11 mouse cellular contexts compared by ENCODE assay signal in the genomic region with DNA sequence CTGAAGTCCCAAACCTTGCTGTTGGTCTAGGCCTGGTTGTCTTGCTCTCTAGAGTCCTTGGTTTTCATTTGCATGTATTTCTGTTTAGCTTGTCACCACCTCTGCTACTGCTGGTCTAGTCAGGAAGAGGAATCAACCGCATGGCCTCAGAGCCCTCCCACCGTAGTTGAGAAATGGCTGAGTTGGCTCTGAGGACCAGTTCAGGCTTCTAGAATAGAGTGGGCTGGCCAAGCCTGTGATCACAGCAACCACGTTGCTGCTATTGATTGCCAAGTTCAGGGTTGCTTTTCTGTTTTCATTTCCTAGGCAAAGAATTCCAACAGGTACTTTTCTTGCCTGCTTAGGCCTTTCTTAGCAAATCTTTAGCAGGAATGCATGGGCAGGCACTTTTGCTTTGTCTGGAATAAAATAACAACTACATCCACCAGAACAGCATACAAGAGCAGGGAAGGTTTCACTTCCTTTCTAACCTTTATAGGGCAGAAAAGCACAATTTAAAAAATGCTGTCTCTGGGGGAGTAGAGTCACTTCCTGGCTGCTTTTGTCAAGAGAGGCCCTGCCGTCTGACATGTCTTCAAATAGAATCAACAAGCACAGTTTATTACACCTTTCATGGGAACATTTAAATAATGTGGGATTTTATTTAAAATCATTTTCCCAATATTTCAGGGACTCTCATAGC. TPM values are rescaled to one million over a fixed set of nuclear protein-coding genes. Genes with fewer than 3 reads are reported as not detected.
DNase-seq lines count a peak whose midpoint lies in the region; ATAC-seq and TF ChIP-seq lines count a peak whose summit lies in the region.
"Had no signal": no experiment of that assay in that cellular context is flagged by ENCODE, and none has a peak within 500 bp of the region (broad histone marks: within the 10 kb centered on the region; RNA-seq: fewer than 3 reads in every experiment).

No protein-coding gene starts in this region.

- H3K36me3 ChIP-seq in kidney, embryonic 16.5 days (ENCODE audit: insufficient read depth, low read length), result no peaks in the 10 kb centered on the region
- H3K36me3 ChIP-seq in stomach, embryonic 15.5 days, result no peaks in the 10 kb centered on the region
- no peaks in the 10 kb centered on the region for H3K36me3 ChIP-seq in midbrain, embryonic 16.5 days (ENCODE audit: control insufficient read depth, insufficient read depth, low read length)
- H3K36me3 ChIP-seq: limb, embryonic 13.5 days; neural tube, embryonic 13.5 days had no signal

- WGBS in kidney, embryonic 16.5 days, result 59% methylated on average over 4 of the region's 4 CpGs
- whole genome bisulfite sequencing in bone marrow, adult 2 months, result 17% methylated on average over 4 of the region's 4 CpGs
- WGBS in stomach, embryonic 15.5 days, result 55% methylated on average over 4 of the region's 4 CpGs
- 63% methylated on average over 4 of the region's 4 CpGs for WGBS in midbrain, embryonic 16.5 days

- H3K4me2 ChIP-seq in kidney, embryonic 16.5 days (replicated peaks; ENCODE audit: low read depth, low read length), result no peak overlapping the region
- no peak overlapping the region for H3K4me2 ChIP-seq in stomach, embryonic 15.5 days
- no peak overlapping the region for H3K4me2 ChIP-seq in midbrain, embryonic 16.5 days (ENCODE audit: low read length)
- H3K4me2 ChIP-seq: limb, embryonic 13.5 days; neural tube, embryonic 13.5 days had no signal

- no peak for TF ChIP-seq CTCF in bone marrow, adult 2 months (IDR thresholded peaks at IDR 0.05; ENCODE audit: control insufficient read depth, insufficient read depth, low read length)

- H3K9me3 ChIP-seq in kidney, embryonic 16.5 days (ENCODE audit: low read length), result no peaks in the 10 kb centered on the region
- H3K9me3 ChIP-seq in stomach, embryonic 15.5 days, result no peaks in the 10 kb centered on the region
- H3K9me3 ChIP-seq in midbrain, embryonic 16.5 days (replicated peaks; ENCODE audit: control insufficient read depth, low read length, poor library complexity, severe bottlenecking), result no peaks in the 10 kb centered on the region
- H3K9me3 ChIP-seq: limb, embryonic 13.5 days; neural tube, embryonic 13.5 days had no signal

- DNase-seq in kidney, postnatal 14 days, result peak; percentile 2
- peak; percentile 74 for DNase-seq in induced T-regulatory cell, adult 2 months (ENCODE audit: low read depth)
- no peak for DNase-seq in cerebellum, adult 11-12 months
- no peak for DNase-seq in retina, embryonic 14.5 days (ENCODE audit: low spot score)

- no peak for ATAC-seq in kidney, embryonic 16.5 days (ENCODE audit: low FRiP score, low TSS enrichment)
- no peak for ATAC-seq in stomach, embryonic 15.5 days (ENCODE audit: insufficient read depth, low FRiP score, low read depth)
- ATAC-seq in midbrain, embryonic 16.5 days, result no peak
- ATAC-seq: intestine, postnatal 0 days had no signal

- H3K27me3 ChIP-seq in kidney, embryonic 16.5 days (ENCODE audit: insufficient read depth, low read length), result peaks cover 17% of the 10 kb centered on the region; the same call in 1 of the 2 replicates
- H3K27me3 ChIP-seq in stomach, embryonic 15.5 days (replicated peaks), result 0 out of 2 replicates have a peak, but pooled peaks cover 3% of the 10 kb centered on the region
- 0 out of 2 replicates have a peak, but pooled peaks cover 2% of the 10 kb centered on the region for H3K27me3 ChIP-seq in midbrain, embryonic 16.5 days (ENCODE audit: control insufficient read depth, insufficient read depth, low read depth, low read length)

- no peak for TF ChIP-seq POLR2A in bone marrow, adult 2 months (IDR thresholded peaks at IDR 0.05; ENCODE audit: borderline replicate concordance, control insufficient read depth, low read depth, low read length)

- H3K4me1 ChIP-seq in kidney, embryonic 16.5 days (ENCODE audit: insufficient read depth, low read length), result no peaks in the 10 kb centered on the region
- H3K4me1 ChIP-seq in bone marrow, adult 2 months (ENCODE audit: control insufficient read depth, insufficient read depth, low read length), result no peaks in the 10 kb centered on the region
- no peaks in the 10 kb centered on the region for H3K4me1 ChIP-seq in stomach, embryonic 15.5 days
- no peaks in the 10 kb centered on the region for H3K4me1 ChIP-seq in midbrain, embryonic 16.5 days (ENCODE audit: control insufficient read depth, insufficient read depth, low read length)
- H3K4me1 ChIP-seq: limb, embryonic 13.5 days; neural tube, embryonic 13.5 days had no signal

- no peak overlapping the region for H3K27ac ChIP-seq in kidney, embryonic 16.5 days (ENCODE audit: low read length)
- peak overlapping the region; percentile 87 for H3K27ac ChIP-seq in bone marrow, adult 2 months (ENCODE audit: control insufficient read depth, insufficient read depth, low read depth, low read length, poor library complexity)
- peak overlapping the region; percentile 49 for H3K27ac ChIP-seq in stomach, embryonic 15.5 days
- H3K27ac ChIP-seq in midbrain, embryonic 16.5 days (ENCODE audit: low read length), result no peak overlapping the region
- H3K27ac ChIP-seq: limb, embryonic 13.5 days; neural tube, embryonic 13.5 days had no signal

- no peak overlapping the region for H3K4me3 ChIP-seq in kidney, embryonic 16.5 days (ENCODE audit: low read length)
- no peak overlapping the region for H3K4me3 ChIP-seq in bone marrow, adult 2 months (replicated peaks; ENCODE audit: control insufficient read depth, low read depth, low read length)
- no peak overlapping the region for H3K4me3 ChIP-seq in stomach, embryonic 15.5 days (replicated peaks)
- no peak overlapping the region for H3K4me3 ChIP-seq in midbrain, embryonic 16.5 days (ENCODE audit: low read depth, low read length)
- H3K4me3 ChIP-seq: limb, embryonic 13.5 days; neural tube, embryonic 13.5 days had no signal

- no peak overlapping the region for H3K9ac ChIP-seq in kidney, embryonic 16.5 days (replicated peaks; ENCODE audit: low read length)
- no peak overlapping the region for H3K9ac ChIP-seq in stomach, embryonic 15.5 days
- no peak overlapping the region for H3K9ac ChIP-seq in midbrain, embryonic 16.5 days (ENCODE audit: low read depth, low read length)
- H3K9ac ChIP-seq: limb, embryonic 13.5 days; neural tube, embryonic 13.5 days had no signal

RNA-seq across cellular contexts. Expression of a gene that starts 29.0 kb away (rescaled TPM):
- polyA plus RNA-seq in kidney, embryonic 16.5 days (2015; fragmentation: Nextera tagmentation; extraction: Ambion mirVana), result 2,464 and 2,500 TPM in 2 replicates
- 2,117 and 3,348 TPM in 2 replicates for polyA plus RNA-seq in bone marrow, adult 2 months (2011; ENCODE audit: insufficient read depth, insufficient read length, low replicate concordance, missing spikeins)
- polyA plus RNA-seq in stomach, embryonic 15.5 days (2015; fragmentation: Nextera tagmentation; extraction: Ambion mirVana), result 4,879 and 5,002 TPM in 2 replicates
- polyA plus RNA-seq in midbrain, embryonic 16.5 days (2015; fragmentation: Nextera tagmentation; extraction: Ambion mirVana), result 4,447 and 4,880 TPM in 2 replicates

Comparison
In these comparisons a context has a peak if more than half of its experiments do, and no peak if none do; other contexts are left out.
1. DNase-seq: peak in kidney, postnatal 14 days (single experiment) and induced T-regulatory cell, adult 2 months (single experiment); none in cerebellum, adult 11-12 months (single experiment) and retina, embryonic 14.5 days (single experiment).
2. H3K27ac ChIP-seq: peak in bone marrow, adult 2 months (single experiment) and stomach, embryonic 15.5 days (single experiment); none in kidney, embryonic 16.5 days (single experiment) and midbrain, embryonic 16.5 days (single experiment).